Mouse (Mus musculus): ENCODE data around the gene Nudt16l1. TPM values are rescaled to one million over a fixed set of nuclear protein-coding genes. Genes with fewer than 3 reads are reported as not detected.
A peak's percentile ranks its signal among the peaks of the same experiment; 100 is the strongest.

The Nudt16l1 gene
- total RNA-seq, 2 experiments from 2014 or later, result 19.1 to 20.4 TPM

- DNase-seq, result peak; percentile 84 to 96
These were observed 24.5 kb upstream of the Nudt16l1 start for GRCm38 (mm10) chr16:4913783-4914735.

- DNase-seq, result peak in 1 of 2 experiments; percentile 49
These were observed 22.6 kb upstream of the Nudt16l1 start for GRCm38 (mm10) chr16:4915931-4916330.

GRCm38 (mm10) chr16:4916608-4917007, 22.0 kb upstream of the Nudt16l1 start:
- DNase-seq, result no peak

- DNase-seq, result peak in 1 of 2 experiments; percentile 57
These were observed 18.0 kb upstream of the Nudt16l1 start for GRCm38 (mm10) chr16:4920556-4920955.

- DNase-seq, result no peak
These were observed 16.1 kb upstream of the Nudt16l1 start for GRCm38 (mm10) chr16:4922481-4922880.

- no peak for DNase-seq
These were observed 14.6 kb upstream of the Nudt16l1 start for GRCm38 (mm10) chr16:4923996-4924395.

- DNase-seq, result no peak
These were observed 10.6 kb upstream of the Nudt16l1 start for GRCm38 (mm10) chr16:4927967-4928366.

- DNase-seq, result no peak
These were observed 10.1 kb upstream of the Nudt16l1 start for GRCm38 (mm10) chr16:4928474-4928873.

GRCm38 (mm10) chr16:4932429-4932828, 6.1 kb upstream of the Nudt16l1 start:
- DNase-seq, result peak in 1 of 2 experiments; percentile 36

- DNase-seq, result no peak
These were observed 3.1 kb upstream of the Nudt16l1 start for GRCm38 (mm10) chr16:4935430-4935829.

- peak in 1 of 2 experiments; percentile 45 for DNase-seq
These were observed 2.4 kb upstream of the Nudt16l1 start for GRCm38 (mm10) chr16:4935931-4936703.

GRCm38 (mm10) chr16:4937351-4938190, 990 bp upstream of the Nudt16l1 start:
- DNase-seq, result no peak

GRCm38 (mm10) chr16:4938989-4939388, 428 bp downstream of the Nudt16l1 start:
- DNase-seq, result peak; percentile 97 to 98

- no peak for DNase-seq
These were observed 851 bp downstream of the Nudt16l1 start for GRCm38 (mm10) chr16:4939412-4939811.

- DNase-seq, result no peak
These were observed 1.8 kb downstream of the Nudt16l1 start for GRCm38 (mm10) chr16:4940311-4940850.

GRCm38 (mm10) chr16:4941016-4941415, 2.5 kb downstream of the Nudt16l1 start:
- no peak for DNase-seq

- no peak for DNase-seq
These were observed 4.3 kb downstream of the Nudt16l1 start for GRCm38 (mm10) chr16:4942868-4943267.

GRCm38 (mm10) chr16:4943431-4943830, 4.9 kb downstream of the Nudt16l1 start:
- no peak for DNase-seq

GRCm38 (mm10) chr16:4945415-4945814, 6.9 kb downstream of the Nudt16l1 start:
- no peak for DNase-seq

GRCm38 (mm10) chr16:4946155-4946554, 7.6 kb downstream of the Nudt16l1 start:
- no peak for DNase-seq

GRCm38 (mm10) chr16:4947378-4947777, 8.8 kb downstream of the Nudt16l1 start:
- DNase-seq, result no peak

GRCm38 (mm10) chr16:4956609-4957008, 18.0 kb downstream of the Nudt16l1 start:
- no peak for DNase-seq

Measured in heart, adult 18-20 months (tissue).